Mouse (Mus musculus): ENCODE data around the gene Fhl5. TPM values are rescaled to one million over a fixed set of nuclear protein-coding genes. Genes with fewer than 3 reads are reported as not detected.

The Fhl5 gene
- not detected in 4 replicates for total RNA-seq (2023)

DNA sequence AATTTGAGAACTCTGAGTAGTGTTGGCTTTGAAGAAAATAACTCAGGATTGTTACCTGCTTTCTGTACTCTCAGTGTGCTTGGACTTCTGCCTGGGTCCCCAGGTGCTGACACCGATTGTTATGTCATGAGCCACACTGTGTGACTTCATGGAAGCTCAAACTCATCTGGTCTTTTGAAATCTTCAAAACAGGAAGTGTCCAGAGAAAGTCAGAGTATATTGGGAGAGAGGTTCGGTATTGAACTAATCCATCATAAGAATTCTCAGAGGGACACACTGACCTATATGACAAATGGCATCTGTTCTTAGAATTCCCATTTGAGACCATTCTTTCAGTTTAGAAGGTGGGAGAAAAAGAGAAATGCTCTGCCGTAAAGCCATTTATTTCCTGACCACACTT lies at the start of gene Fhl5:
Fhl5 (minus strand) TSS at position 101 of the 400 bp plus-strand sequence.

DNA sequence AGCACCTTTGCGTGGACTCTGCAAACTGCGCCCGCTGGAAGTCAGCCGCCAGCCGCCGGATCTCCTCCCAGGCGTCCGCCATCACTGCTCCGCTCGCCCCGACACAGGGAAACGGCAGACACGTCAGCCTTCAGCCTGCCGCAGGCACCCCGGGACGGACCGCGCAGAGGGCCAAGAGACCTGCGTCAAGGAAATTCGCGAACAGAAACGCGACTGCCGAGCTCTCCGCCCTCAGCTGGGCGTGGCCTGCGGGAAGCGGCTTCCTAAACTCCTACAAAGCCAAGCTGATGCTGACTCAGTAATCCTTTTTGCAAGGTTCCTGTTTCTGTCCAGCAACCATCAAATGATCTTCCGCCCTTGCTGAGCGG lies 39.0 kb upstream of the Fhl5 start, which contains the start of gene Ufl1:
Ufl1 (minus strand) TSS at position 151 of the 368 bp plus-strand sequence.

Other genes with a start within 250 kb of the Fhl5 start
- 34.2 to 40.6 TPM (median 39.9 TPM) in 4 replicates for gene Ufl1, start 38.9 kb upstream of the Fhl5 start, total RNA-seq (2023)